Mouse (Mus musculus) heart, embryonic 11.5 days (tissue): ENCODE measurements around the gene Bmp6. TPM values are rescaled to one million over a fixed set of nuclear protein-coding genes. Genes with fewer than 3 reads are reported as not detected.
A peak's percentile ranks its signal among the peaks of the same experiment; 100 is the strongest.

Experiments
- ATAC-seq: fragments of 200-750 bp; cut with Nextera tagmentation; replicated peaks from 2 replicates; pipeline ENCODE4 v1.8.0; 2017; ENCODE audit warnings: moderate library complexity; ENCODE audit not compliant: insufficient number of reproducible peaks, low FRiP score, low TSS enrichment
- H3K27ac ChIP-seq: fragments of 300-500 bp; sonication (generic); 2 replicates; pipeline ENCODE4 v1.5.1; 2014; ENCODE audit warnings: mild to moderate bottlenecking, low read depth, low read length
- H3K27me3 ChIP-seq: fragments of 300-500 bp; sonication (generic); 2 replicates; pipeline ENCODE4 v1.6.1; 2014; ENCODE audit warnings: mild to moderate bottlenecking, low read length, mixed read lengths; ENCODE audit not compliant: control insufficient read depth, insufficient read depth
- H3K36me3 ChIP-seq: fragments of 300-500 bp; sonication (generic); 2 replicates; pipeline ENCODE4 v1.6.1; 2014; ENCODE audit warnings: mild to moderate bottlenecking, low read length, moderate library complexity, mixed read lengths; ENCODE audit not compliant: control insufficient read depth, insufficient read depth
- H3K4me1 ChIP-seq: fragments of 300-500 bp; sonication (generic); 2 replicates; pipeline ENCODE4 v1.6.1; 2014; ENCODE audit warnings: low read length; ENCODE audit not compliant: control insufficient read depth, insufficient read depth
- H3K4me2 ChIP-seq: fragments of 300-500 bp; sonication (generic); 2 replicates; pipeline ENCODE4 v1.6.1; 2014; ENCODE audit warnings: mild to moderate bottlenecking, moderate library complexity
- H3K4me3 ChIP-seq: fragments of 300-500 bp; sonication (generic); 2 replicates; pipeline ENCODE4 v1.5.1; 2014; ENCODE audit warnings: low read depth, low read length
- H3K9ac ChIP-seq: fragments of 300-500 bp; sonication (generic); 2 replicates; pipeline ENCODE4 v1.6.1; 2014; ENCODE audit warnings: mild to moderate bottlenecking, low read depth, low read length, moderate library complexity
- H3K9me3 ChIP-seq: fragments of 300-500 bp; sonication (generic); replicated peaks from 2 replicates; pipeline ENCODE4 v1.6.1; 2016; ENCODE audit warnings: low read length; ENCODE audit not compliant: control insufficient read depth
- WGBS: fragments of 180-500 bp; shearing (Covaris S2); extraction: QIAGEN DNeasy Blood & Tissue Kit; methylation state at CpG from one replicate; pipeline ENCODE4 v1.1.7; 2014; ENCODE audit not compliant: insufficient replicate concordance; 5-methylcytosine and 5-hydroxymethylcytosine counted together
- polyA plus RNA-seq: library from polyadenylated mRNA; unstranded; fragments of >200 nt; fragmentation: Nextera tagmentation; extraction: Ambion mirVana; gene quantifications from 2 replicates; pipeline ENCODE4 v1.2.1, GENCODE M21; 2014

The Bmp6 gene
- polyA plus RNA-seq, 1 experiment from 2014 or later = 2.6 TPM

DNA sequence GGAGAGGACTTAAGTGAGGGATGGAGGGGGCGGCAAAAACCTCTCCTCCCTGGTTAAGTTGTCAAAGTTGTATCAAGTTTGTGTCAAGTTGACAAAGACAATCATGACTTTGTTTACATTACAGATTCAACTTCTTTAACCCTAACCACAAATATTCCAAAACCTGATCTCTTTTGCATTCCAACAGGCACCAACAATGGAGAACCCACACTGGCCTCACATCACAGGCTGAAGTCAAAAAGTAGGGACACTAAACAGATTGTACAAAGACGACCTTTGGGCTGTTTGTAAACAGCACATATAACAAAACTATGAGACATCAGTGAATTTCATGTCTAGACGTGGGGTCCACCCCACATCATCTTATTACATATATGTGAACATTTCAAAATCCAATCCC, 170.9 kb downstream of the Bmp6 start:
- no peak overlapping the region for H3K9ac ChIP-seq
- no peaks in the 10 kb centered on the region; the same call in 1 of the 2 replicates for H3K4me1 ChIP-seq
- H3K9me3 ChIP-seq = no peaks in the 10 kb centered on the region
- WGBS = 65% methylated on average over 3 of the region's 3 CpGs
- H3K27me3 ChIP-seq = no peaks in the 10 kb centered on the region
- H3K4me2 ChIP-seq = no peak overlapping the region
- no peak for ATAC-seq
- peaks cover 36% of the 10 kb centered on the region for H3K36me3 ChIP-seq
- H3K27ac ChIP-seq = no peak overlapping the region
- H3K4me3 ChIP-seq = no peak overlapping the region

DNA sequence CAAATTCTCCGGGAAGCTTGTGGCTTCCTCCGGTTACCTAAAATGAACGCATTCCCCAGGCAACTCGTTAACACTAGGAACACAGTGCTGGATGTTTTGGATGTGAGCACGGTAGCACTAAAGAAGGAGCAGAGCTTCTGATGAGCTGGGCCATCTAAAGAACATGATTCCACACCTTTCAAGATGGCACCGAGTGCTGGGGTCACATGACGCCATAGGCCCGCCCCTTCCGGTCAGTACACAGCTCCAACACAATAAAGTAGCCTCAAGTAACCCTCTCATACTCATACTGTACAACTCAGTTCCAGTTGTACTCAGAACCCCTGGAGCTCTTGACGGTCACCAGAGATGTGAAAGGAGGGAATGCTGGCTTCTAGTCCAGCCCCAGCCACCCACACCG, 171.7 kb downstream of the Bmp6 start:
- ATAC-seq = no peak
- Histone ChIP-seq H3K36me3 (peaks cover 37% of the 10 kb centered on the region), H3K27me3 (no peaks in the 10 kb centered on the region), H3K27ac (no peak overlapping the region), H3K4me2 (no peak overlapping the region), H3K9me3 (no peaks in the 10 kb centered on the region), H3K4me1 (no peaks in the 10 kb centered on the region; the same call in 1 of the 2 replicates), H3K4me3 (no peak overlapping the region), H3K9ac (no peak overlapping the region)
- 84% methylated on average over 11 of the region's 11 CpGs for WGBS

DNA sequence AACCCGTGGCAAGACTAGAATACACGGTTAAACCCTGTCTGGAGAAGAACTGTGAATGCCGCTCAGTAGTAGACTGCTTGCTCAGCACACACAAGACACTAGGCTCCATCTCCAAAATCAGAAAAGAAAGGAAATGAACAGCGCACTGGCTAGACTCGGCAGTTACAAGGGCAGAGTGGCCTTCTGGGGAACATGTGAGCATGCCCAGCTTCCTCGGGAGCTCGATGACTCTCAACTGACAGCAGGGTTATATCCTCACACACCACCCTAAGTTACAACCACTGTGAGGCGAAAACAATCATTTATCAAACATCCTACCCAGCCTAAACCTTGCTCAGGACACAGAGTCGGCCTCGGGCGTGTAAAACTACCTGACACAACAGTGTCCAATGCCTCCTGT, 175.4 kb downstream of the Bmp6 start:
- Histone ChIP-seq H3K27me3 (no peaks in the 10 kb centered on the region), H3K4me3 (no peak overlapping the region), H3K27ac (no peak overlapping the region), H3K4me1 (peaks cover 7% of the 10 kb centered on the region), H3K9me3 (no peaks in the 10 kb centered on the region), H3K9ac (no peak overlapping the region), H3K36me3 (peaks cover 28% of the 10 kb centered on the region), H3K4me2 (no peak overlapping the region)
- 88% methylated on average over 11 of the region's 11 CpGs for WGBS
- ATAC-seq = no peak

DNA sequence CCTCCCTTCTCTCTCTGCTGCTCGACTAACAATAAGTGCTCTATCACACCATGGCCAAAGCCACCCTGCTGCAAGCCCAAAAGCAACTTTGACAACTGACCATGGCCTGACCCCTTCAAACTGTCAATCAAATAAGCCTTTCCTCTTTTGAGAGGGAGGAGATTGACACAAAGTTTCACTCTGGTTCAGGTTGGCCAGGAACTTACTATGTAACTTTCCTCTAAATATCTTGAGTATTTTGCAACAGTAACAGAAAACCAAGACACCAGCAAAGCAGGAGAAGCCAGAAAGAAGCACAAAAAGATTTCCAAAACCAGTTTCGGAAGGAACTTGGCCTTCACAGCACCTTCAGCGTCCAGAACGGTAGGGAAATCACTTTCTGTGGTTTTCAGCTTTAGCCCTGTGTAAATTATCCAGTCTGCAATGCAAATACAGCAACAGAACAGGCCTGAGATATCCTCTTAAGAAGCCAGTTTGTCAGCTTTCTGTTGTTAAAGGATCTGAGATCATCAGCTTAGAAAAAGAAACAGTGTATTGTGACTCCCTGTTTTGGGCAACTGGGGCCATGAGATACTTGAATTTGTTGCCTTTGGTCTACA, 177.2 kb downstream of the Bmp6 start:
- Histone ChIP-seq H3K27me3 (no peaks in the 10 kb centered on the region), H3K4me1 (peaks cover 25% of the 10 kb centered on the region), H3K27ac (no peak overlapping the region), H3K4me2 (no peak overlapping the region), H3K9ac (no peak overlapping the region), H3K9me3 (no peaks in the 10 kb centered on the region), H3K36me3 (peaks cover 20% of the 10 kb centered on the region), H3K4me3 (no peak overlapping the region)
- WGBS = 73% methylated on average over 4 of the region's 4 CpGs
- ATAC-seq = no peak

DNA sequence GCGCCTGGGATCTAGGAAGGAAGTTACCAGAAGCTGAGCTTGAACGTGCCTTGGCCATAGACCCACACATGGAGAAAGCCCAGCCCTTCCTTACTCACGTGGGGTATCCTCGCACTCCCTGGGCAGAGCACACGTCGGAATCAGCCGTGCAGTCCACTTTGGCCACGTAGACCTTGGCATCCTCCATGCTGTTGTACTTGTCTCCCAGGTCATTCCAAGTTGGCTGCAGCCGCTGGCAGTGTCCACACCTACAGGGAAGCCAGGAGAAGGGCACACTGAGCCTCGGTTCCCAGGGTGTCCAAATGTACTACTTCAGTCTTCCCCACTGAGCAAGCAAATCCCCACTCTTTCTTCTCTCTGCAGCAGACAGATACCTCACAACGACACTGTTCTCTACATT, 178.3 kb downstream of the Bmp6 start:
- H3K9ac ChIP-seq = no peak overlapping the region
- WGBS = 90% methylated on average over 11 of the region's 11 CpGs
- H3K27ac ChIP-seq = no peak overlapping the region
- no peak for ATAC-seq
- H3K9me3 ChIP-seq = no peaks in the 10 kb centered on the region
- no peak overlapping the region for H3K4me3 ChIP-seq
- no peaks in the 10 kb centered on the region for H3K27me3 ChIP-seq
- no peak overlapping the region for H3K4me2 ChIP-seq
- H3K36me3 ChIP-seq = peaks cover 14% of the 10 kb centered on the region
- H3K4me1 ChIP-seq = peaks cover 26% of the 10 kb centered on the region

DNA sequence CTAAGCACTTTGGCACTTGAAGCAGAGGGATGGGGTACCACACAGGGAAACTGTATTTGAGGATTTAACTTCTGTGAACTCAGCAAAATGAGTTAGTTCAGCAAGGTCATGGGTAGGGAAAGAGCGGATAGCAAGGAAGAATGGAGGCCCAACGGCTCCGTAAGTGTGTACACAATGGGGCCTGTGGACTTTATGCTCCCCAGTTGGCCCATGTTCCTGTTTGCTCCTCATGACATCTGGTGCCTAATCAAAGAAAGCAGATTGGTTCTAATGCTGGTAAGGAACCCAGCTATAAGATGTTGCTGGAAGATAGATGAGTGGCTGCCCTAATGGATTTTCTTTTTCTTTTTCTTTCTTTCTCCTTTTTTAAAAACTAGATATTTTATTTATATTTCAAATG, 180.4 kb downstream of the Bmp6 start:
- Histone ChIP-seq H3K4me3 (no peak overlapping the region), H3K9me3 (no peaks in the 10 kb centered on the region), H3K36me3 (peaks cover 3% of the 10 kb centered on the region; the same call in 1 of the 2 replicates), H3K27ac (no peak overlapping the region), H3K9ac (no peak overlapping the region), H3K4me2 (no peak overlapping the region), H3K27me3 (no peaks in the 10 kb centered on the region), H3K4me1 (peaks cover 29% of the 10 kb centered on the region)
- ATAC-seq = no peak
- 87% methylated on average over 3 of the region's 3 CpGs for WGBS

DNA sequence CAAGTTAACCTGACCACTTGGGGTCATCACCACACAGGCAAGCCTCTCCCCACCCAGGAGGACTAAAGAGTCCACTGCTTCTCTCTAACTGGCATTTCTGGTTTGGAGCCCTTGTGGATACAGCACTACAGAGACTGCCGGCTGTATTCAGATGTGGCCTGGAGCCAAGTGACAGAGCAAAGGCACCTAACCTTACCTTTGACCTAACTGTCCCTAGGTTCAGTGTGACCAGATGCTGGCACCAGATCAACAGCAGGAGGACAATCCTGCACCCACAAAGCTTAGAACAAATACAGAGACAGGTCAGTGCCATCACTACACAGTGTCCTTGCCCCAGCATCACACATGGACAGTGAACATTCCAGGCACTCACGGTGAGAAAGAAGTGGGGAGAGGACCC, 181.2 kb downstream of the Bmp6 start:
- Histone ChIP-seq H3K4me3 (no peak overlapping the region), H3K4me2 (peak overlapping the region; percentile 89), H3K27me3 (no peaks in the 10 kb centered on the region), H3K4me1 (peaks cover 29% of the 10 kb centered on the region), H3K9me3 (no peaks in the 10 kb centered on the region), H3K9ac (no peak overlapping the region), H3K27ac (no peak overlapping the region), H3K36me3 (peaks cover 3% of the 10 kb centered on the region; the same call in 1 of the 2 replicates)
- 54% methylated on average over 2 of the region's 2 CpGs for WGBS
- ATAC-seq = no peak

DNA sequence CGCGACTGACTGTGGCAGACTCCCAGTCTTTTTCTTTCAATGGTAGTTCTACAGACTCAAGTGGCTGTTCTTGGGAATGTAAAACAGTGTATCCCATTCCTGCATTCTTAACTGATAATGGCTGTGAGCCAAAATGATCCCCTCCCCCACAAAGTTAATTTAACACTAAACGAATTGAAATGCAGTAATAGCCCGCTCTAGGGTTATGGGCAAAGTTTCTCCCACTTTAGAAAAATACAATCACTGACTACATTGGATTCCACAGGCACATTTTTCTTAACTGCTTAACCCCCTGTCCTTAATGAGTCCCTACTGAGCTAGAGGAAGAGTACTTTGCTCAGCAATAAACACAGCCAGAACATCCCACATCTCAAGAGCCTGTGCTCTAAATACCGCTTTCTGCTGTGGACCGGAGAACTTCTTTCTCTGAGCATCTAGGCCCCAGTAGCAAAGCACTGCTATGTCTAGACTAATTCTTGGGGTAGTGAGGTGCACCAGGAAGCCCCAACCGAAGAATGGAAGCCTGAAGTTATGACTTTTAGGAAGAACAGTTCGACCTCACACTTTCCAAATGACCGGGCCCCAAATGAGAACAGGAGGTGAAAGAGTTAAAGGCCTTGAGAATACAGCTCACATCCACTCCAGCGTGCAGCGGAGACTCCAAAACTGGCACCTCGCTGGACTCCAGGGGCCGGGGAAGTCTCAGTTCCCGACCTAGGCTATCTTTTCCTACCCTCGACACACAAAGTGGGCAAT, 182.3 kb downstream of the Bmp6 start:
- Histone ChIP-seq H3K27me3 (no peaks in the 10 kb centered on the region), H3K27ac (peak overlapping the region; percentile 97), H3K4me3 (peak overlapping the region; percentile 95), H3K36me3 (no peaks in the 10 kb centered on the region), H3K4me1 (peaks cover 27% of the 10 kb centered on the region), H3K9ac (peak overlapping the region; percentile 96), H3K9me3 (no peaks in the 10 kb centered on the region), H3K4me2 (peak overlapping the region; percentile 89)
- WGBS = 8% methylated on average over 15 of the region's 15 CpGs
- ATAC-seq = peak; percentile 15; the same call in 1 of the 2 replicates
